Mouse (Mus musculus) midbrain, embryonic 16.5 days (tissue): ENCODE results near the gene Fam227a. TPM values are rescaled to one million over a fixed set of nuclear protein-coding genes. Genes with fewer than 3 reads are reported as not detected.

Source experiments
- ATAC-seq: fragments of 200-750 bp; cut with Nextera tagmentation; 2 replicates; pipeline ENCODE4 v1.8.0; 2017; ENCODE audit warnings: moderate TSS enrichment
- H3K27ac ChIP-seq: fragments of 300-500 bp; sonication (generic); 2 replicates; pipeline ENCODE4 v1.5.1; 2014; ENCODE audit warnings: mild to moderate bottlenecking, low read length, mixed read lengths
- H3K27me3 ChIP-seq: fragments of 300-500 bp; sonication (generic); 2 replicates; pipeline ENCODE4 v1.6.1; 2014; ENCODE audit warnings: low read depth, low read length, mixed read lengths; ENCODE audit not compliant: control insufficient read depth, insufficient read depth
- H3K36me3 ChIP-seq: fragments of 300-500 bp; sonication (generic); 2 replicates; pipeline ENCODE4 v1.6.1; 2014; ENCODE audit warnings: mild to moderate bottlenecking, low read length, moderate library complexity, mixed read lengths; ENCODE audit not compliant: control insufficient read depth, insufficient read depth
- H3K4me1 ChIP-seq: fragments of 300-500 bp; sonication (generic); 2 replicates; pipeline ENCODE4 v1.6.1; 2014; ENCODE audit warnings: mild to moderate bottlenecking, low read length, mixed read lengths; ENCODE audit not compliant: control insufficient read depth, insufficient read depth
- H3K4me2 ChIP-seq: fragments of 300-500 bp; sonication (generic); 2 replicates; pipeline ENCODE4 v1.6.1; 2014; ENCODE audit warnings: mild to moderate bottlenecking, low read length, mixed read lengths
- H3K4me3 ChIP-seq: fragments of 300-500 bp; sonication (generic); 2 replicates; pipeline ENCODE4 v1.5.1; 2014; ENCODE audit warnings: low read depth, mild to moderate bottlenecking, low read length, moderate library complexity, mixed read lengths
- H3K9ac ChIP-seq: fragments of 300-500 bp; sonication (generic); 2 replicates; pipeline ENCODE4 v1.6.1; 2014; ENCODE audit warnings: low read depth, low read length, mixed read lengths
- H3K9me3 ChIP-seq: fragments of 300-500 bp; sonication (generic); replicated peaks from 2 replicates; pipeline ENCODE4 v1.6.1; 2014; ENCODE audit warnings: mild to moderate bottlenecking, low read length, mixed read lengths; ENCODE audit not compliant: control insufficient read depth, poor library complexity, severe bottlenecking
- WGBS: fragments of 180-500 bp; shearing (Covaris S2); extraction: QIAGEN DNeasy Blood & Tissue Kit; methylation state at CpG from one replicate; pipeline ENCODE4 v1.1.7; 2014; 5-methylcytosine and 5-hydroxymethylcytosine counted together
- polyA plus RNA-seq: library from polyadenylated mRNA; unstranded; fragments of >200 nt; fragmentation: Nextera tagmentation; extraction: Ambion mirVana; gene quantifications from 2 replicates; pipeline ENCODE4 v1.2.1, GENCODE M21; 2015

Gene Fam227a
- polyA plus RNA-seq, 1 experiment from 2014 or later = 4.0 TPM

DNA sequence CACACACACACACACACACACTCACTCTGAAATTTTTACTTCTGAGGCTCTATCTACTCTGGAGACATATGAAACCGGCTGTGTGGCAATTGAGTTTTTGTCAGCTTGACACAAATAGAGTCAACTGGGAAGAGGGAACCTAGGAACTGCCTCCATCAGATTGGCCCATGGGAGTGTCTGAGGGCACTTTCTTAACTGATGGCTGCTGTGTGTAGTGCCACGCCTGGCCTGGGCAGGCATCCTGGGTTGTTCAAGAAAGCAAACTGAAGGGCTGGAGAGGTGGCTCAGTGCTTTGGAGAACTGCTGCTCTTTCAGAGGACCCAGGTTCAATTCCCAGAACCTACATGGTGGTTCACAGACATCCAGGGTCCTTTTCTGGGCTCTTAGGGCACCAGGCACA, 13.3 kb downstream of the Fam227a start:
- WGBS = 82% methylated on average over 2 of the region's 2 CpGs
- Histone ChIP-seq H3K4me1 (no peaks in the 10 kb centered on the region), H3K27me3 (no peaks in the 10 kb centered on the region), H3K27ac (no peak overlapping the region), H3K36me3 (peaks cover 26% of the 10 kb centered on the region; the same call in 1 of the 2 replicates), H3K4me2 (no peak overlapping the region), H3K9ac (no peak overlapping the region), H3K4me3 (no peak overlapping the region), H3K9me3 (no peaks in the 10 kb centered on the region)
- ATAC-seq = no peak

- Histone ChIP-seq H3K9ac (no peak overlapping the region), H3K36me3 (peaks cover 31% of the 10 kb centered on the region), H3K9me3 (no peaks in the 10 kb centered on the region), H3K4me3 (no peak overlapping the region), H3K27ac (no peak overlapping the region), H3K27me3 (no peaks in the 10 kb centered on the region), H3K4me1 (no peaks in the 10 kb centered on the region), H3K4me2 (no peak overlapping the region)
- ATAC-seq = no peak
- 81% methylated on average over 12 of the region's 12 CpGs for WGBS
Measured at GRCm38 (mm10) chr15:79641135-79641817, 17.5 kb downstream of the Fam227a start.

DNA sequence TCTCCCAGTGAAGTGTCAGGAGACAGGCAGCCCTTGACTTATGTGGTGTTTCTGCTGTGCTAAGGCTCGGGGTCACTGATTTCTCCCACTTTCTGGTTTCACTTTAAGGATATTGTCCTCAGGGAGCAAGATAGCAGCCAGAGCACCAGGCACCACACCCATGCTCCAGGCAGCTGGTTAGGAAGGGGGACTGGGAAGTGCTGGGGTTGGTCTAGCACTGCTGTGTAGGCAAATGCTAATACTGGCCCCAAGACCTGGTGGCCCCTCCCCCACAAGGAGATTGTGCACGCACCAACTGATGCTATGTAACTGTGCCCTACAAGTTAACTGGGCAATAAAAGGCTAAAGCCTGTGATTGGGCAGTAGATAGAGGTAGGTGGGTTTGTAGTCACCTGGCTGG, 28.3 kb downstream of the Fam227a start:
- H3K9me3 ChIP-seq = no peaks in the 10 kb centered on the region
- H3K4me3 ChIP-seq = no peak overlapping the region
- H3K4me1 ChIP-seq = no peaks in the 10 kb centered on the region
- H3K36me3 ChIP-seq = peaks cover 54% of the 10 kb centered on the region
- no peaks in the 10 kb centered on the region for H3K27me3 ChIP-seq
- H3K27ac ChIP-seq = no peak overlapping the region
- ATAC-seq = no peak
- no peak overlapping the region for H3K9ac ChIP-seq
- no peak overlapping the region for H3K4me2 ChIP-seq
- 84% methylated on average over 2 of the region's 2 CpGs for WGBS

GRCm38 (mm10) chr15:79619770-79620414, 38.9 kb downstream of the Fam227a start:
- Histone ChIP-seq H3K4me1 (no peaks in the 10 kb centered on the region), H3K36me3 (peaks cover 40% of the 10 kb centered on the region), H3K9ac (no peak overlapping the region), H3K4me3 (no peak overlapping the region), H3K27me3 (no peaks in the 10 kb centered on the region), H3K9me3 (no peaks in the 10 kb centered on the region), H3K27ac (no peak overlapping the region), H3K4me2 (no peak overlapping the region)
- WGBS = 90% methylated on average over 11 of the region's 11 CpGs
- no peak for ATAC-seq

- Histone ChIP-seq H3K36me3 (peaks cover 38% of the 10 kb centered on the region), H3K4me3 (no peak overlapping the region), H3K27ac (no peak overlapping the region), H3K27me3 (no peaks in the 10 kb centered on the region), H3K9ac (no peak overlapping the region), H3K4me2 (no peak overlapping the region), H3K9me3 (no peaks in the 10 kb centered on the region), H3K4me1 (no peaks in the 10 kb centered on the region)
- 92% methylated on average over 7 of the region's 7 CpGs for WGBS
- no peak for ATAC-seq
Measured at GRCm38 (mm10) chr15:79618456-79618855, 40.3 kb downstream of the Fam227a start.

DNA sequence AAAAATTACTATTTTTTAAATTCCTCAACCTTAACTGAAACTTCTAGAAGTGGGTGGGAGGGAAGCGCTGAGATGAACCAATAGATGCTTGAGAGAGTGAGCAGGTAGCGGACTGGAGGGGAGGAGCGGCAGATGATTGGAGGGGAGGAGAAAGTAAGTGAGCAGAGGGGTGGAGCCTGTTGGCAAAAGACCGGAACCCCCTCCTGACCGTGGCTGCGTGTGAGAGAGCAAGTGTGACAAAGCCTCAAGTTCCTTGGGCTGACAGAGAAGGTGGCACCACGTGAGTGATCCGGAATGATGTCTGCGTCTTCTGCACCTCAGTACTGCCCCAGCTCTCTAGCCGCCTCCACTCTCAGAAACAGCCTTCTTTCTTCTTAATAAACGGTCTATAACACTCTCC, 41.6 kb downstream of the Fam227a start:
- Histone ChIP-seq H3K36me3 (peaks cover 48% of the 10 kb centered on the region), H3K4me1 (no peaks in the 10 kb centered on the region), H3K9me3 (no peaks in the 10 kb centered on the region), H3K27ac (no peak overlapping the region), H3K27me3 (no peaks in the 10 kb centered on the region), H3K4me3 (no peak overlapping the region), H3K9ac (no peak overlapping the region), H3K4me2 (no peak overlapping the region)
- WGBS = 82% methylated on average over 11 of the region's 11 CpGs
- no peak for ATAC-seq

GRCm38 (mm10) chr15:79616729-79617128, 42.0 kb downstream of the Fam227a start:
- no peak overlapping the region for H3K4me3 ChIP-seq
- no peak overlapping the region for H3K9ac ChIP-seq
- no peaks in the 10 kb centered on the region for H3K9me3 ChIP-seq
- ATAC-seq = no peak
- no peaks in the 10 kb centered on the region for H3K4me1 ChIP-seq
- no peak overlapping the region for H3K4me2 ChIP-seq
- WGBS = 84% methylated on average over 5 of the region's 5 CpGs
- peaks cover 48% of the 10 kb centered on the region for H3K36me3 ChIP-seq
- H3K27ac ChIP-seq = no peak overlapping the region
- H3K27me3 ChIP-seq = no peaks in the 10 kb centered on the region

DNA sequence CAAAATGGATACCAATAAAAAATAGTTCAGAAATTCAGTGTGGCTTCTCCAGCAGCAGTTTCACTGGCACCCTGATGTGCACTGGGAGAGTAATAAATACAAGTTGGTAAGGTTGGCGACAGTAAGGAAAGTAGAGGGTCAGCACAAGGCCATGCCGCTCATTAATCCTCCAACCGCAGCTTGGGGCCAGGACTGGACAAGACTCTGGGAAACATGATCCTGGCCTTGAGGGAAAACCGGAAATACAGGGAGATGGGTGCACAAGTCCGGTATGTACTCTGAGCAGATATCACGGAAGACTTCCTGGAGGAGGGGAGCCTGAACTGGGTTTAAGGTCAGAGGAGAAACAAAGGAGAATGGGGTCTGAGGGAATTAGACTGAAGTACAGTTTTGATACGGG, 43.3 kb downstream of the Fam227a start:
- Histone ChIP-seq H3K27me3 (no peaks in the 10 kb centered on the region), H3K4me2 (no peak overlapping the region), H3K9ac (no peak overlapping the region), H3K4me1 (no peaks in the 10 kb centered on the region), H3K27ac (no peak overlapping the region), H3K9me3 (no peaks in the 10 kb centered on the region), H3K4me3 (no peak overlapping the region), H3K36me3 (peaks cover 40% of the 10 kb centered on the region)
- 91% methylated on average over 7 of the region's 7 CpGs for WGBS
- ATAC-seq = no peak

DNA sequence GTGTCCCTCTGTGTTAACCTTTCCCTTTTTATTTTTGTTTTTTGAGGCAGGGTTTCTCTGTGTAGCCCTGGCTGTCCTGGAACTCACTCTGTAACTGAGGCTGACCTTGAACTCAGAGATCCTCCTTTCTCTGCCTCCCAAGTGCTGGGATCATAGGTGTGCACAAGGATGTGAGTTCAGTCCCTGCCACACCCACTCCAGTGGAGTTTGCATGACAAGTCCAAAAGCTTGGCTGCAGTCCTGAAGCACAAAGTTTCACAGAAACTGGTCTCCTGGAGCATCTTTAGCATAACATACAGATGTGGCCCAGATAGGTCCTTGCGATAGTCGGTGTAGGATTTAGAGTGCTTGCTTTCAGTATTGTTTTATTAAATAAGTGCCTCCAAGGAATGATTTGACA, 49.5 kb downstream of the Fam227a start:
- no peak overlapping the region for H3K4me3 ChIP-seq
- peaks cover 18% of the 10 kb centered on the region for H3K36me3 ChIP-seq
- no peak overlapping the region for H3K4me2 ChIP-seq
- 100% methylated on average over 2 of the region's 2 CpGs for WGBS
- H3K27ac ChIP-seq = no peak overlapping the region
- H3K27me3 ChIP-seq = peaks cover 3% of the 10 kb centered on the region
- H3K9me3 ChIP-seq = no peaks in the 10 kb centered on the region
- H3K9ac ChIP-seq = no peak overlapping the region
- H3K4me1 ChIP-seq = 0 out of 2 replicates have a peak, but pooled peaks cover 3% of the 10 kb centered on the region
- no peak for ATAC-seq
